Mouse (Mus musculus) megakaryocyte, adult 5-6 weeks (primary cell): Measurements from ENCODE around the gene Gabpb2. TPM values are rescaled to one million over a fixed set of nuclear protein-coding genes. Genes with fewer than 3 reads are reported as not detected.
"Not testable (repeated sequence)": the region's sequence is repeated elsewhere in the genome, so short reads cannot be mapped to it uniquely, and the experiment has no call there.

Source experiments
- ATAC-seq: 2 replicates; pipeline ENCODE4 v1.8.0; 2016; ENCODE audit warnings: mild to moderate bottlenecking, inconsistent platforms; ENCODE audit not compliant: poor library complexity, severe bottlenecking
- total RNA-seq, 2 experiments: library from RNA; stranded (forward) in 1 of 2; stranded (reverse) in 1 of 2; fragments of 153-499, 151-499 nt in 1 of 2; fragments of 221-1000, 200-1000 nt in 1 of 2; gene quantifications; 2 replicates each; pipeline versions ENCODE4 v1.2.3 to v1.2.4; 2015 to 2017

The Gabpb2 gene
- total RNA-seq, 2 experiments from 2014 or later = 37.6 to 64.2 TPM

DNA sequence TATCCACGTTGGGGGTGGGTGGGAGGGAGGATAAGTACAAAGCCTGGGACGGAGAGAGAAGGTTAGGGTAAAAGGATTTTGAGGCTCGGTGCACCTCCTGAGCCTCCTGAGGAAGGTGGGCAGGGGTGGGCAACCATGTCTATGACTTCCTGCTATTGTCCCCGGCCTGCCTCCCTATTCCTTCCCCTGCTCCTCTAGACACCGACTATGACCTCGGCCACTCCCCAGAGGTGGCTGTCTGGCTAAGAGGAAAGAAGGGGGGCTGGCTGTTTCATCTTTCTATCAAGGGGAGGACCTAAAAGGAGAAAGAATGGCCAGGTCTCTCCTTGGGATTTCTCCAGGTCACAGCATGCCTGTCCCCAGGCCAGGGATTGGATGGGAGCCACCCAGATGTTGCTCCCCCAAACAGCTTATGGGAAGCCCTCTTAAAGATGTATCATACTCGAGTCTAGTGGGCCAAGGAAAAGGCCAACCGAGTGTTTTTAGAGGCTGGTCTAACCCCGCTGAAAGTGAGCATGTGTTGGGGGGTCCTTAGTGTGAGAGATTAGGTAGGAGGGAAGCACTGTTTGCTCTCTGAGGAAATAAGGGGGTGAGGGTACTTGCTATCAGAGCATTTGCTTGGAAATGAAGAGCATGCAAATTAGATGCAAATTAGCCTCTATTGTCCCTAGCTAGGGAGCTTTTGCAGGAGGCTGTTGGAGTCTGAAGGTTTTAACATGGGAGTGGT lies 55.9 kb downstream of the Gabpb2 start:
- no peak for ATAC-seq

DNA sequence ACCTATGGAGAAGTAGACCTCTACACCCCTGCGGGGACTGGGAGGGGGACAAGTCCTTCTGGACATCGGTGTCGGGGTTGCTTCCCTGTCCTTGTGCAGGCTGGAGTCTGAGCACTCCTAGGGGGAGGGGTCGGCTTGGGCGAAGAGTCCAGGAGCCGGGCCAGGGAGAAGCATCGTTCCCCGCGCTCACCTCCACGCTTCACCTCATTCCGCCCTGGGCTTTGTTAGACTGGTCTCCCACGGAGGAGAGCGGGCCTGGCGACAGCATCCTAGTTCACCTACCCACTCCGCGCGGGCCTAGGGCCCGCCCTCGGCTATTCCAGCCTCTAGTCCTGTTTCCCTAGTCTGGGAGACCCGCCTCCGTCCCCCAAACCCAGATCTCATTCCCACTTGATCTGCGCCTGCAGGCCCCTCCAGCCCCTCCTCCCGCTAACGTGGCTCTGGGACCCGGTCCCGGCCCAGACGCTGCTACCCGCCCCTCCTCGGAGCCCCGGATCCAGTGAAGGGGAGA lies 56.6 kb downstream of the Gabpb2 start:
- ATAC-seq = no peak

DNA sequence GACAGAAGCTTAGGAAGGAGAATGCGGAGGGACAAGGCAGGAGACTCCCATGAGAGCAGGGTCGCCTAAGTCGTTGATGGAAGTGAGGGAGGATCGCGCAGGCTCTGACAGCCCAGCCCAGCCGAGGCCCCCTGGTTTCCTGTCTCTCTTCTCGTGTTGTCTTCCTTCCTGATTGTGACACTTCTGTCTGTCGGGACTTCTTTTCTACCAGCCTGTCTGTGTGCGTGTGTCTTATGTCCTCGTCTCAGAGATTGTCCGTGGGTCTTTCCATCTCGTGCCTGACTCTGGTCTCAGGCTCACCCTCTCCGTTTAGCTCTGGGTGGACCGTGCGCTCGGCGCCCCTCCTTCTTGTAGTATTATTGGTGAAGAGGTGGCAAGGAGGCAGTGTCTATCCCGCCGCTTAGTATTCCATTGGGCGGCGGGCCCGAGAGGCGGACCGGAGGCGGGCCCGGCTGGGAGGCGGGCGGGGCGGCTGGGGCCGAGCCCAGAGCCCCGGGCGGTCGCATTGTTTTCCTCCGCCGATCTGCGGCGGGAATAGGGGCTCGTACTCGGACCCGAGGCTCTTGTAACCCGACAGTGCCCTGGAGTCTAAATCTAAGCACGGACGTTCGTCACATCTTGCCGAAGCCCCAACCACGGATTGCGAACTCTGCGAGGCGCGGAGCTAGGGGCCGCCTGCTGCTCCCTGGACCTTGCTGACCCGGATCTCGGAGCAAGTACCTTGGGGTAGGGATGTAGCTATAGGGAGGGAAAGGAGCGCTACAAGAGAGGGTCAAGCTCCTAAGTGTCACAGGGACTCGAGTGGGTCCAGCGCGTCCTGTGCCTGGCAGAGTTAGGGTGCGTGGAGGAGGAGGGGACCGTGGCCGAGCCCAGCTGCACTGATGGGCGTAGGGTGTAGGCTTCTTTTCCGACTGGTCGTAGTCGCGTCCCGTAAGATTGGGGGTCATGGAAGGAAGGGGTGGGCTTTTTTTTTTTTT lies 57.4 kb downstream of the Gabpb2 start, which contains the start of gene Sema6c:
Gene Sema6c (plus strand): TSS at position 471 of the 977 bp plus-strand sequence.
- peak; percentile 98 for ATAC-seq

DNA sequence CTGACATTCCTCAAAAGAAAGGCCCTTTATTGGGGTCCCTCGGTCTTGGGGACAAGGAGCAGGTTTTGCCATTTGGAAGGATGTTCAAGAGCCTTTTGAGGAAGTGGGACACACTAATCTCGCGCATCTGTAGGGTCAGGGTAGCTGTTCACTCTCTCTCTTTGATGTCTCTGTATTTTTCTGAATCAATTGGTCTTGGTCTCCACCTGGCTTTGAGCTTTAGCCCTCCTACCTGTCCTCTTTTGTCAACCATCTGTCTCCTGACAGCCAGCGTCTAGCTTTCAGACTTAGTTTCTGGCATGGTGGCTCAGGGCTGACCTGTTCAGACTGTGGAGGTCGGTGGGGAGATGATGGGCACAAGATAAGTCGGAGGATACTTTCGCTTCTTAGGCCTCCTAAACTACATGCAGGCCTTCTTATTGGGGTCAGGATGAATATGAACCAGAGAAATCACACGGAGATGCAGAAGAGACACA lies 58.2 kb downstream of the Gabpb2 start:
- peak; percentile 13 for ATAC-seq

DNA sequence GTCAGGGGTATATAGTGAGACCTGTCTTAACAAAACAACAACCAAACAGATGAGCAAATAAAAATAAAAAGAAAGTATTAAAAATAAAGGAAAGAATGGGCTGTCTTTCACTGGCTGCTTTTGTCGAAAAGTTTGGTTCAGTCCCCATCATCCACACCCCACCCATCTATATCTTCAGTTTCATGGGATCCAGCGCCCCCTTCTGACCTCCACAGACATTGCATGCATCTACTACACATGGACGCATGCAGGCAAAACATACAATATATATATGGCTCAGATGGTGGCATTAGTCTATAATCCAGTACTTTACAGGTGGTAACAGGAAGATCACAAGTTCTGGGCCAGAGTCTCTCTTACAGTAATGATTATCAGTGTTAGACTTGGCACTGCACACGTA lies 63.8 kb downstream of the Gabpb2 start:
- ATAC-seq = peak; percentile 86

DNA sequence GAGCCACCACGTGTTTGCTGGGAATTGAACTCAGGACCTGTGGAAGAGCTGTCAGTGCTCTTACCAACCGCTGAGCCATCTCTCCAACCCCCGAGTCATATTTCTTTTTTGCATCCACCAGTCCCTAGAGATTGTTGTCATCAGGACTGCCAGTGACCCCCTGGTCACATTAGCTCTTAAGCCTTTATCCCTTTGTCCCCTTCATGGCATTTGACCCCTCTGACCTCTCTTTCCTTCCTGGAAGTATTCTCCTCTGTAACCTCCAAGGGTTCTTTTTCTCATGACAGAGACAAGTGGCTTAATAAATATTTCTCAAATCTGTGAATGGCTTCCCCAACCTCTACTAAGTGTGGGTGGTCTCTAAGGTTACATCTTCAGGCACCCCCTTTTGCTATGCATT lies 69.8 kb downstream of the Gabpb2 start:
- no peak for ATAC-seq

DNA sequence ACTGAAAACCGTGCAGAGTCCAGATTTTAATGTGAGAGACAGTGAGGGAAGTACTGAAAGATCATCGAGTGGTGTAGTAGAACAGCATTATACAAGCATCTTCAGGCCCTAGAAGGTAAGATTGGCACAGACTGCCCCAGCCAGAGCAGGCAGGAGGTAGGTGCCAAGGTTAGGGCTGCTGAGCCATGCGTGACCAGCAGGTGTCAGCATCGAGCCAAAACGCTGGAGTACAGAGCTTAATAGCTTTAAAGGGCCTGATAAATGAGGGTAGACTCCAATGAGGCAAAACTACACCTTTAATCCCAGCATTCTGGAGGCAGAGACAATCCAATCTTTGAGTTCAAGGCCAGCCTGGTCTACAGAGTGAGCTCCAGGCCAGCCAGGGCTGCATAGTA lies 75.1 kb downstream of the Gabpb2 start:
- ATAC-seq = peak; percentile 78

DNA sequence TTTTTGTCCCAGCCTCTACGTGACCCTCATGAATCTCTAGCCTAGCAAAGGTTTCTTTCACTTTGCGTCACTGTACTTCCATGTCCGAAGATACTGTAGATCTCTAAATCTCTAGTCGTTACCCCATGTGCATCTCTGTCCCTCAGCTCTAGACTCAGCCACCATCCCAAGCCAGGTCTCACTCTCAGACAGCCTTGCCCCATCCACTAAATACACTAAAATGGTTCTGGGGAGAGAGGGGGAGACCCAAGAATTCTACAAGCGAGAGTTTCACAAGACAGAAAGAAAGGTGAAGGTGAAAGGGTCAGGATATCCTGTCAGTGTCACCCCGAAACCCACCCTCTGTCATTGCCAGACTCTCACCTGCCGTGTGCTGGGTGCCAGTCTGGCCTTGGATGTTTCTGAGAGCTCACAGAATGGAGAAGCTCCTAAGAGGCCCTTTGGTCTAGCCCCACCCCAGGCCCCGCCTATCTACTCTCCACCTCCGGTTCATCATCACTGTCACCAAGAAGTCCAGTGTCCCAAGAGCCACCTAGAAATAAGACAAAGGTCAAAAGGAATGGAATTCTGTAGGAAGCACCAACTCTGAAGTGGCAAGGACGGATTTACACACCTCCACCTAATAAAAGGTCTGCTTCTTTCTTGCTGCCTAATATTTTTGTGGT lies 75.6 kb downstream of the Gabpb2 start, which contains the start of gene Tnfaip8l2:
Gene Tnfaip8l2 (minus strand): TSS at position 409 of the 665 bp plus-strand sequence.
- peak; percentile 86 for ATAC-seq

DNA sequence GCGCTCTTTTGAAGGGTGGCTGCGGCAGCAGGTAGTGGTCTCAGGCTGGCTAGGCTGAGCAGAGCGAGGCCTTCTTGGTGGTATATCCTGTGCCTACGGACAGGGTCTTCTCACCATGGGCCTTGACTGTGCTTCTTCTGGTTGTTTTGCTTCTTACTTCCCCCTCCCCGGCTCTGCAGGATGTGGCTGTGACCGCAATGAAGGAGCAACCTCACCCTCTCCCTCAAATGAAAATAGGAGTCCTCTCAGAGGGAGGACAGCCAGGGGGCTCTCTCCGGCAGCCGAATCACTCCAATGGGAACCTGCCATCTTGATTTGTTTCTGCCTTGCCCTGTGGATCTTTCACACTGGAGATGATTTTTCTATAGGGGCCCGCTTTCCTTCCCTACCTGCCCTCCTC lies 76.2 kb downstream of the Gabpb2 start:
- ATAC-seq = peak; percentile 69

DNA sequence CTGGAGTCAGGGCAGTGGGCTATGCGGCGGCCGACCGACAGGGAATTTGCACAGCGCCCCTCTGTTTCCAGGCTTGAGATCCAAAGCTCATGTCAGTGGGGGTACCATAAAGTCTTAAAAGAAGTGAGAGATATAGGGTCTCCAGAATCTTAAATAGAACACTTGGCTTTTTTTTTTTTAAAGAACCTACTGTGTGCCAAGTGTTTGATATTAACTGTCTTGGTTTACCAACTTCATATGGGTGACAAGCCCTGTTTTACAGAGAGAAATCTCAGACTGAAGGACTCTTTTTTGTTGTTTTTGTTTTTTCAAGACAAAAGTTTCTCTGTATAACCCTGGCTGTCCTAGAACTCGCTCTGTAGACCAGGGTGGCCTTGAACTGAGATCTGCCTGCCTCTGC lies 76.9 kb downstream of the Gabpb2 start:
- ATAC-seq = no peak

DNA sequence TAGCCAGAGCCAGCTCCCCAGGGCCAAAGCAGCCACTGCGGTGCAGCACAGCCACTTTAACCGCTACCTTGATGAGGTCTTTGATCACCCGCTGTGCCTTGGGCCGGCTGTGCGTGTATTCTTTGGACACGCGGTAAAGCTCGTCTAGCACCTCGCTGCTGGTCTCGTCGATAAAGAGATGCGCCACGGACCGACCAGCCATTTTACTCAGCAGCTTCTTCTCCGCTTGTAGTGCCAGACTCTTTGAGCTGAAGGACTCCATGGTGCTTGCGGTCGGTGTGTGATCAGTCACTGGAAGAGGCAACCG lies 77.5 kb downstream of the Gabpb2 start:
- ATAC-seq = no peak

DNA sequence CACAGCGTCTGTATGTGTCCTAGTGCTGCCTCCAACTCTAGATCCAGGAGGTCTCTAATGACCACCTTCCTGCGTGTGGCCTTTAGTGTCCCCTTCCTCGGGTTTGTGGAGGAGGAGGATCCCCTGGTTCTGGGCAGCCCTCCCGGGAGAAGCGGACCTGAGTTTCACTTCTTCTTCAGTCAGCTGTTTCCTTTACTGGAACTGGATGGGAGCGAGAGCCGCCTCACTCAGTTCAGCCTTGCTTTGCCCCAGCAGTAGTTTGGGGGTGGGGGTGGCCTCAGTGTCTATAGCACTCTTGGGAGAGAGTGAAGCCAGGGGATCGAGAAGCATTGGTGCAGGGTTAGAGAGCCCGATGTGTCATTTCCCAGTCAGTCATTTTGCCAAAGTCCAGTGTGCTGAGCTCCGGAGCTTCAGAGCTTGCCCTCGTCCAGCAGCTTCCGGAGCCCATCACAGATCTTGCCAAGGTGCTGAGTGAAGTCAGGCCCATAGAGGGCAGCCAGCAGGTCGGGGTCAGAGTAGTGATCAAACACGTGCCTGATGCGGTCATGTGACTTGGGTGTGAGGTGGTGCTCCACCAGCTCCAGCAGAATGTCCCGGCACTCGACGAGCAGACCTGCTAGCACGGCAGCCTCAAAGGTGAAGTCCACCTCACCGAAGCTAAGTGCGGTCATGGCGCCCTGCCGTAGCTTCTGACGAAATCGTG lies 78.0 kb downstream of the Gabpb2 start:
- no peak for ATAC-seq

DNA sequence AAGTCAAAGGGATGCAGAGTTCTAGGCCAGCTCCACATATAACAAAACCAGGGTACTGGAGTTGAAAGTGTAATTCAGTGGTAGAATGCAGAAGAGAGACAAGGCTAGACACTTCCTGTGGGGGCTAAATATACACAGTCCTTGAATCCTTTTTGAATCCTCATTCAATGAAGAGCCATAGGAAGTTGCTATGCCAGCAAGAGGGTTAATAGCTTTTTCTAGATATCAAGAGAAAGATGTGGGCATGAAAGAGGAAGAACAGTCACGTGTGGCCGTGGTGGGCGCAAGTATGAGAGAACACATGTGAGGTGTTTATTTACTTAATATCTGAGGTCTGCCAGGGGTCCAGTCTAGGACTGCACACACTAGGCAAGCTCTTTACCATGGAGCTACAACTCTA lies 81.4 kb downstream of the Gabpb2 start:
- ATAC-seq = no peak

DNA sequence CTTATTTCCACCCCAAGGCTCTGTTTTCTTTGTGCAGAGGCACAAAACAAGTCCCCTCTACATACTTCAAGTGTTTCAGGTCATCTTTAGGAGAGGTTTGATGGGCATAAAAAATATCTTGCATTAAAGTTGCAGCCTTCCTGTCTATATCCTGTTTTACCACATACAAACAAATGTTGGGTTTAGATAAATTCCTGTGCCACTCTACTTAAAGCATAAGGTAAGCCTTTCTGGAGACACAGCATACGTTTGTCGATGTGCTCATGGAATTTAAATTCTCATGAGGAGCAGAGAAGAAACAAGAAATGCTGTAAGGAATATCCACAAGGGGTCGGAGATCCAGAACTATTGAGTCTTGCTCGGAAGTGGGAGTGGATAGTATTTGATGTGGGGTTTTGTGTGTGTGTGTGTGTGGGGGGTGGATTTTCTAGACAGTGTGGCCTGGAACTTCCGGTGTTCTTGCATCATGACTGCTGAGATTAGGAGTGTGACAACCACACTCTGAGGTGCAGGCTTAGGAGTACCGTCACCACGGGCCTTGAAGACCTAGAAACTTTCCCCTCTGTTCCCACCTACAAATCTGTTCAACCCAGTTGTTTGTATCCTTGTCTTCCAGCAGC lies 82.2 kb downstream of the Gabpb2 start:
- peak; percentile 35 for ATAC-seq

DNA sequence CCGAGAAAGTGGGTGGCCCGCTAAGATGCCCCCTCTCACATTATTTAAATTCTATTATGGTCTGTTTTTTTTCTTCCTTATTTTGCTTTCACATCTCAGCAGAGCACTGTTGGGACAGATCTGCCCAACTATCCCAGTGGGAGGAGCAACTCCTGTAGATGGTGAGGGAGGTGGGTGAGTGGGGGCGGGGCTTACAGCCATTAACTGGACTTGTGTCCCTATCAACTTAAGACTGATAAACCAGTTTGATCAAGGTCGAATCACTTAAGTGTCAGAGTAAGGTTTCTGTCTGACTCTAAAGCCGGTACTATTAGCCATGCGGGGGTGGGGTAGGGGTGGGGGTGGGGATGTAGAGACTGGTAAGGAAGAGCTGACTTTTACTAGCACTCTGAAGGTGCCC lies 82.7 kb downstream of the Gabpb2 start:
- ATAC-seq = peak; percentile 20; the same call in 1 of the 2 replicates

DNA sequence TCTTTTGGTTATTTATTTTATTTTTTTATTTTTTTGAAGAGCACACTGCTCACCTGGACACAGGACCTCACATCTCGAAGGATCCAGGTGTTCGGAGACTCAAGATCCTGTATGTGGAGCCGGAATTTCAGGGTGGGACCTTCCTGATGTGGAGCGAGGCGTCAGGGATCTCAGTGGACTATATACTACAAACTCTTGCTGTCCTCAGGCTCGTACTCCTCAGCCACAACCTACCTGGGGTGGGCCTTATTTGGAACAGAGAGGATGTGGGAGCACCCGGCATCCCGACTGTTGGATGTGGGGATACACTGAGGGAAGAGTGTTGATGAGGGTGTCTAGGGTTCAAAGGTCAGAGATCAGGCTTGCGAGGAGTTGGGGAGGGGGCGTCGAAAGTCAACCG lies 83.6 kb downstream of the Gabpb2 start:
- ATAC-seq = peak; percentile 5; the same call in 1 of the 2 replicates

DNA sequence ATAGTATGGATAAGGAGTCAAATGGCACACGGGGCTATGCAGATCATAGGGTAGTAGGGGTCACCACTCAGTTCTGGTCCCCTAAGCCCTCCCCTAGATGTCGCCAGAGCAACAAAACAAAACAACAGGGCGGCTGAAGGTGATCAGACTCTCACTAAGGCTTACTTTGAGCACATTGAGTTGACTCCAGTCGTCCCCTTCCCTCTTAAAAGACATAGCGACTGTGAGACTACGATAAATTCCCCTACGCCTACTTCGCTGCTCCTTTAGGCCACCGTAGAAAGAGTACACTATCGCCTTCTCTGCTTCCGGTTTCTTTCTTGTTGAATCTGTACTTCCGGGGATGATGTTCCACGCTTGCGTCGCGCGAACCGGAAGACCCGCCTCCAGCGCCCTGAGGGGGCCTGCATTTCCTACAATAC lies 84.0 kb downstream of the Gabpb2 start, which contains the start of the genes Scnm1 and Lysmd1:
Gene Scnm1 (minus strand): TSS at position 332 of the 422 bp plus-strand sequence.
Gene Lysmd1 (plus strand): TSS at position 409 of the 422 bp plus-strand sequence.
- peak; percentile 96 for ATAC-seq

DNA sequence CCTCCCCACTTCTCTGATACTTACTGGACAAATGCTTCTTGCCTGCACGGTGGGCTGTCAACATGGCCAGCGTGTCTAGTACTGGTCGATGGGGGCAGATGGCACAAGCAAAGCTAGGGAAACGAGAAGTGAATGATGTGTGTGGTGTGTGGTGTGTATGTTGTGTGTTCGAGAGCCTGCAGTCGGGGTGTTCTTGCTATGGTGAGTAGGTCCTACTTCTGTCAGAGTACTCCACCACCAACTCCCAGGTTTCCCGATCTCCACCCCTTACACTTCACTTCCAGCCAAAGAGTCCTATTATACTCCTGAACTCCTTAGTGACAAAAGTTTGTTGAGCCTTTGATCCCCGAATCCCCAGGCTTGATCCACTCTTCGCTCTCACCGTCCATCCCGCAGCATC lies 84.5 kb downstream of the Gabpb2 start:
- ATAC-seq = no peak

DNA sequence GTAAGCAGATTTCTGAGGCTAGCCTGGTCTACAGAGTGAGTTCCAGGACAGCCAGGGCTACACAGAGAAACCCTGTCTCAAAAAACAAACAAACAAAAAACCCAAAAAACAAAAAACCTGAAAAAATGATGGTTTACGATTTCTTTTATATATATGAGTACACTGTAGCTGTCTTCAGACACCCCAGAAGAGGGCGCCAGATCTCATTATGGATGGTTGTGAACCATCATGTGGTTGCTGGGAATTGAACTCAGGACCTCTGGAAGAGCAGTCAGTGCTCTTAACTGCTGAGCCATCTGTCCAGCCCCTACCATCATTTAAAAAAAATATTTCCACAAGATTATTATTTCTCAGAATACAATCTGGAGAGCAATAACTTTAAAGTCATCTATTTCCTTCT lies 85.3 kb downstream of the Gabpb2 start:
- ATAC-seq = not testable (repeated sequence)
